ENCODE assay signal across 8 mouse cellular contexts in genomic region chr9:54699345-54700173, GRCm38 (mm10). TPM values are rescaled to one million over a fixed set of nuclear protein-coding genes. Genes with fewer than 3 reads are reported as not detected.
DNase-seq lines count a peak whose midpoint lies in the region; ATAC-seq lines count a peak whose summit lies in the region.

No protein-coding gene starts in this region.

- peak overlapping the region; percentile 80 for H3K9ac ChIP-seq in lung, embryonic 16.5 days (ENCODE audit: low read length)

- DNase-seq in NIH3T3 (ENCODE audit: low read depth) = peak; percentile 84
- peak; percentile 81 for DNase-seq in cerebellum, adult 9-11 months
- DNase-seq in frontal cortex, postnatal 10 days (ENCODE audit: low spot score in 2 of 2) = peak; percentile 66 to 80
- peak; percentile 62 for DNase-seq in hindbrain, embryonic 10.5 days (ENCODE audit: low spot score)
- peak; percentile 81 to 88 for DNase-seq in layer of hippocampus, postnatal 10 days (ENCODE audit: low spot score in 2 of 2)
- peak; percentile 79 for DNase-seq in ovary, postnatal 14 days (ENCODE audit: low spot score)
- DNase-seq in thymus, postnatal 10 days (ENCODE audit: low spot score in 2 of 2) = peak; percentile 17 to 37

- H3K9me3 ChIP-seq in hindbrain, embryonic 10.5 days = no peaks in the 10 kb centered on the region
- no peaks in the 10 kb centered on the region for H3K9me3 ChIP-seq in lung, embryonic 16.5 days (ENCODE audit: control insufficient read depth, low read length)

- ATAC-seq in lung, embryonic 16.5 days (ENCODE audit: low read depth) = peak; percentile 72

- peaks cover 16% of the 10 kb centered on the region for H3K4me1 ChIP-seq in hindbrain, embryonic 10.5 days (replicated peaks)
- H3K4me1 ChIP-seq in lung, embryonic 16.5 days (replicated peaks; ENCODE audit: control insufficient read depth, insufficient read depth, low read length) = peaks cover 2% of the 10 kb centered on the region; the same call in 1 of the 2 replicates

- WGBS in hindbrain, embryonic 10.5 days = under 1% methylated on average over 92 of the region's 92 CpGs
- under 1% methylated on average over 88 of the region's 92 CpGs for WGBS in lung, embryonic 16.5 days

- H3K36me3 ChIP-seq in hindbrain, embryonic 10.5 days = no peaks in the 10 kb centered on the region
- H3K36me3 ChIP-seq in lung, embryonic 16.5 days (ENCODE audit: control insufficient read depth, insufficient read depth, low read length) = no peaks in the 10 kb centered on the region

- peaks cover 66% of the 10 kb centered on the region for H3K27me3 ChIP-seq in hindbrain, embryonic 10.5 days (ENCODE audit: insufficient read depth, poor library complexity, severe bottlenecking)
- H3K27me3 ChIP-seq in lung, embryonic 16.5 days (ENCODE audit: control insufficient read depth, insufficient read depth, low read depth, low read length) = peaks cover 4% of the 10 kb centered on the region; the same call in 1 of the 2 replicates

- H3K4me2 ChIP-seq in lung, embryonic 16.5 days (ENCODE audit: low read depth, low read length) = peak overlapping the region; percentile 95

- peak overlapping the region; percentile 74 for H3K4me3 ChIP-seq in hindbrain, embryonic 10.5 days
- peak overlapping the region; percentile 78 for H3K4me3 ChIP-seq in lung, embryonic 16.5 days (ENCODE audit: low read length)

- peak overlapping the region; percentile 84 for H3K27ac ChIP-seq in hindbrain, embryonic 10.5 days
- H3K27ac ChIP-seq in lung, embryonic 16.5 days (ENCODE audit: low read length) = no peak overlapping the region

RNA-seq across cellular contexts. Expression of gene Dnaja4, which starts 0.9 kb away (rescaled TPM):
- 4.5 and 4.7 TPM in 2 replicates for polyA plus RNA-seq in hindbrain, embryonic 10.5 days (2016; fragmentation: Nextera tagmentation; extraction: Ambion mirVana)
- 10 to 100 TPM; 17.1 TPM for total RNA-seq in layer of hippocampus, postnatal 10 days (2021)
- polyA plus RNA-seq in lung, embryonic 16.5 days (2015; fragmentation: Nextera tagmentation; extraction: Ambion mirVana) = 7.0 and 9.5 TPM in 2 replicates

RNA-seq across cellular contexts. Expression of gene Wdr61, which starts 34.8 kb away (rescaled TPM):
- 150 and 174 TPM in 2 replicates for polyA plus RNA-seq in hindbrain, embryonic 10.5 days (2016; fragmentation: Nextera tagmentation; extraction: Ambion mirVana)
- total RNA-seq in layer of hippocampus, postnatal 10 days (2021) = 10 to 100 TPM; 53.4 to 53.9 TPM
- polyA plus RNA-seq in lung, embryonic 16.5 days (2015; fragmentation: Nextera tagmentation; extraction: Ambion mirVana) = 139 and 146 TPM in 2 replicates

RNA-seq across cellular contexts. Expression of gene Acsbg1, which starts 37.9 kb away (rescaled TPM):
- 7.2 and 8.7 TPM in 2 replicates for polyA plus RNA-seq in hindbrain, embryonic 10.5 days (2016; fragmentation: Nextera tagmentation; extraction: Ambion mirVana)
- 10 to 100 TPM; 85.1 to 89.1 TPM for total RNA-seq in layer of hippocampus, postnatal 10 days (2021)
- 0.43 and 0.67 TPM in 2 replicates for polyA plus RNA-seq in lung, embryonic 16.5 days (2015; fragmentation: Nextera tagmentation; extraction: Ambion mirVana)

Comparison
In these comparisons a context has a peak if more than half of its experiments do, and no peak if none do; other contexts are left out.
1. DNase-seq: peak in every context shown above with its lines; median percentile 84 in layer of hippocampus, postnatal 10 days; 84 in NIH3T3; 81 in cerebellum, adult 9-11 months; 79 in ovary, postnatal 14 days; 73 in frontal cortex, postnatal 10 days; 62 in hindbrain, embryonic 10.5 days; 27 in thymus, postnatal 10 days.